Mouse (Mus musculus): ENCODE data around the gene Pgam5. TPM values are rescaled to one million over a fixed set of nuclear protein-coding genes. Genes with fewer than 3 reads are reported as not detected.

The Pgam5 gene
- polyA plus RNA-seq, 1 experiment from 2014 or later: 52.9 TPM

GRCm38 (mm10) chr5:110285770-110286445 is 16.2 kb upstream of the Pgam5 start, which contains the start of the genes Pxmp2 and Pole:
Gene Pxmp2, minus strand, starts transcription at chr5:110286186.
Gene Pole, plus strand, starts transcription at chr5:110286306.
- Histone ChIP-seq H3K36me3 (ENCODE audit: control insufficient read depth, insufficient read depth, low read length) (peaks cover 2% of the 10 kb centered on the region; the same call in 1 of the 2 replicates), H3K27me3 (ENCODE audit: control insufficient read depth, insufficient read depth, low read depth, low read length) (no peaks in the 10 kb centered on the region; the same call in 1 of the 2 replicates), H3K9ac (ENCODE audit: low read length) (peak within 1 kb of the TSS; percentile 87), H3K9me3 (ENCODE audit: control insufficient read depth, low read length) (no peaks in the 10 kb centered on the region), H3K27ac (ENCODE audit: low read length) (0 out of 2 replicates have a peak within 1 kb of the TSS, but pooled peaks have one; percentile 58), H3K4me3 (ENCODE audit: low read length) (peak within 1 kb of the TSS; percentile 81), H3K4me1 (replicated peaks; ENCODE audit: control insufficient read depth, insufficient read depth, low read length) (peaks cover 4% of the 10 kb centered on the region; the same call in 1 of the 2 replicates), H3K4me2 (ENCODE audit: low read depth, low read length) (peak within 1 kb of the TSS; percentile 98)
- 0% methylated on average over 61 of the region's 64 CpGs for WGBS
- ATAC-seq (ENCODE audit: low read depth): peak; percentile 99

GRCm38 (mm10) chr5:110285156-110285555 is 15.4 kb upstream of the Pgam5 start:
- Histone ChIP-seq H3K4me2 (ENCODE audit: low read depth, low read length) (peak overlapping the region; percentile 98), H3K9me3 (ENCODE audit: control insufficient read depth, low read length) (no peaks in the 10 kb centered on the region), H3K4me3 (ENCODE audit: low read length) (peak overlapping the region; percentile 81), H3K27me3 (ENCODE audit: control insufficient read depth, insufficient read depth, low read depth, low read length) (no peaks in the 10 kb centered on the region; the same call in 1 of the 2 replicates), H3K27ac (ENCODE audit: low read length) (no peak overlapping the region), H3K36me3 (ENCODE audit: control insufficient read depth, insufficient read depth, low read length) (peaks cover 2% of the 10 kb centered on the region; the same call in 1 of the 2 replicates), H3K4me1 (replicated peaks; ENCODE audit: control insufficient read depth, insufficient read depth, low read length) (peaks cover 4% of the 10 kb centered on the region; the same call in 1 of the 2 replicates), H3K9ac (ENCODE audit: low read length) (0 out of 2 replicates have a peak overlapping the region, but pooled peaks have one; percentile 40)
- WGBS: 3% methylated on average over 15 of the region's 15 CpGs
- no peak for ATAC-seq (ENCODE audit: low read depth)

- H3K9me3 ChIP-seq (ENCODE audit: control insufficient read depth, low read length): no peaks in the 10 kb centered on the region
- H3K27ac ChIP-seq (ENCODE audit: low read length): no peak overlapping the region
- H3K9ac ChIP-seq (ENCODE audit: low read length): no peak overlapping the region
- H3K4me3 ChIP-seq (ENCODE audit: low read length): peak overlapping the region; percentile 81; the same call in 1 of the 2 replicates
- H3K27me3 ChIP-seq (ENCODE audit: control insufficient read depth, insufficient read depth, low read depth, low read length): no peaks in the 10 kb centered on the region; the same call in 1 of the 2 replicates
- WGBS: 10% methylated on average over 4 of the region's 4 CpGs
- peaks cover 4% of the 10 kb centered on the region; the same call in 1 of the 2 replicates for H3K4me1 ChIP-seq (replicated peaks; ENCODE audit: control insufficient read depth, insufficient read depth, low read length)
- ATAC-seq (ENCODE audit: low read depth): no peak
- H3K36me3 ChIP-seq (ENCODE audit: control insufficient read depth, insufficient read depth, low read length): peaks cover 2% of the 10 kb centered on the region; the same call in 1 of the 2 replicates
- peak overlapping the region; percentile 98 for H3K4me2 ChIP-seq (ENCODE audit: low read depth, low read length)
Observed at GRCm38 (mm10) chr5:110284536-110284935, 14.8 kb upstream of the Pgam5 start.

GRCm38 (mm10) chr5:110281984-110282383 is 12.3 kb upstream of the Pgam5 start:
- H3K36me3 ChIP-seq (ENCODE audit: control insufficient read depth, insufficient read depth, low read length): no peaks in the 10 kb centered on the region
- H3K4me1 ChIP-seq (replicated peaks; ENCODE audit: control insufficient read depth, insufficient read depth, low read length): no peaks in the 10 kb centered on the region
- no peaks in the 10 kb centered on the region for H3K9me3 ChIP-seq (ENCODE audit: control insufficient read depth, low read length)
- no peak overlapping the region for H3K4me3 ChIP-seq (ENCODE audit: low read length)
- WGBS: 80% methylated on average over 2 of the region's 2 CpGs
- no peak overlapping the region for H3K4me2 ChIP-seq (ENCODE audit: low read depth, low read length)
- no peak for ATAC-seq (ENCODE audit: low read depth)
- no peak overlapping the region for H3K9ac ChIP-seq (ENCODE audit: low read length)
- H3K27ac ChIP-seq (ENCODE audit: low read length): no peak overlapping the region
- H3K27me3 ChIP-seq (ENCODE audit: control insufficient read depth, insufficient read depth, low read depth, low read length): no peaks in the 10 kb centered on the region; the same call in 1 of the 2 replicates

- no peak overlapping the region for H3K27ac ChIP-seq (ENCODE audit: low read length)
- ATAC-seq (ENCODE audit: low read depth): no peak
- no peak overlapping the region for H3K4me2 ChIP-seq (ENCODE audit: low read depth, low read length)
- no peak overlapping the region for H3K9ac ChIP-seq (ENCODE audit: low read length)
- H3K27me3 ChIP-seq (ENCODE audit: control insufficient read depth, insufficient read depth, low read depth, low read length): no peaks in the 10 kb centered on the region
- H3K36me3 ChIP-seq (ENCODE audit: control insufficient read depth, insufficient read depth, low read length): no peaks in the 10 kb centered on the region
- H3K4me3 ChIP-seq (ENCODE audit: low read length): no peak overlapping the region
- H3K9me3 ChIP-seq (ENCODE audit: control insufficient read depth, low read length): no peaks in the 10 kb centered on the region
- 87% methylated on average over 1 of the region's 1 CpGs for WGBS
- H3K4me1 ChIP-seq (replicated peaks; ENCODE audit: control insufficient read depth, insufficient read depth, low read length): no peaks in the 10 kb centered on the region
Observed at GRCm38 (mm10) chr5:110276910-110277309, 7.2 kb upstream of the Pgam5 start.

GRCm38 (mm10) chr5:110276391-110276790 is 6.7 kb upstream of the Pgam5 start:
- ATAC-seq (ENCODE audit: low read depth): no peak
- WGBS: 69% methylated on average over 2 of the region's 2 CpGs

GRCm38 (mm10) chr5:110274846-110275245 is 5.1 kb upstream of the Pgam5 start:
- ATAC-seq (ENCODE audit: low read depth): no peak
- Histone ChIP-seq H3K27me3 (ENCODE audit: control insufficient read depth, insufficient read depth, low read depth, low read length) (no peaks in the 10 kb centered on the region), H3K4me3 (ENCODE audit: low read length) (no peak overlapping the region), H3K9ac (ENCODE audit: low read length) (no peak overlapping the region), H3K9me3 (ENCODE audit: control insufficient read depth, low read length) (no peaks in the 10 kb centered on the region), H3K36me3 (ENCODE audit: control insufficient read depth, insufficient read depth, low read length) (no peaks in the 10 kb centered on the region), H3K4me2 (ENCODE audit: low read depth, low read length) (no peak overlapping the region), H3K4me1 (replicated peaks; ENCODE audit: control insufficient read depth, insufficient read depth, low read length) (no peaks in the 10 kb centered on the region), H3K27ac (ENCODE audit: low read length) (no peak overlapping the region)
- 56% methylated on average over 2 of the region's 2 CpGs for WGBS

More at GRCm38 (mm10) chr5:110276391-110276790, 6.7 kb upstream of the Pgam5 start:
- H3K4me1 ChIP-seq (replicated peaks; ENCODE audit: control insufficient read depth, insufficient read depth, low read length): no peaks in the 10 kb centered on the region
- H3K4me2 ChIP-seq (ENCODE audit: low read depth, low read length): no peak overlapping the region
- H3K27me3 ChIP-seq (ENCODE audit: control insufficient read depth, insufficient read depth, low read depth, low read length): no peaks in the 10 kb centered on the region
- no peak overlapping the region for H3K27ac ChIP-seq (ENCODE audit: low read length)
- no peaks in the 10 kb centered on the region for H3K9me3 ChIP-seq (ENCODE audit: control insufficient read depth, low read length)
- H3K9ac ChIP-seq (ENCODE audit: low read length): no peak overlapping the region
- H3K4me3 ChIP-seq (ENCODE audit: low read length): no peak overlapping the region
- H3K36me3 ChIP-seq (ENCODE audit: control insufficient read depth, insufficient read depth, low read length): no peaks in the 10 kb centered on the region

GRCm38 (mm10) chr5:110274147-110274546 is 4.4 kb upstream of the Pgam5 start:
- 70% methylated on average over 4 of the region's 4 CpGs for WGBS
- ATAC-seq (ENCODE audit: low read depth): no peak

GRCm38 (mm10) chr5:110270242-110270641 is 529 bp upstream of the Pgam5 start:
- no peaks in the 10 kb centered on the region for H3K27me3 ChIP-seq (ENCODE audit: control insufficient read depth, insufficient read depth, low read depth, low read length)
- no peak overlapping the region for H3K27ac ChIP-seq (ENCODE audit: low read length)
- no peak for ATAC-seq (ENCODE audit: low read depth)
- peaks cover 4% of the 10 kb centered on the region for H3K36me3 ChIP-seq (ENCODE audit: control insufficient read depth, insufficient read depth, low read length)
- no peak overlapping the region for H3K4me2 ChIP-seq (ENCODE audit: low read depth, low read length)
- no peak overlapping the region for H3K9ac ChIP-seq (ENCODE audit: low read length)
- no peak overlapping the region for H3K4me3 ChIP-seq (ENCODE audit: low read length)
- 90% methylated on average over 6 of the region's 6 CpGs for WGBS
- no peaks in the 10 kb centered on the region for H3K9me3 ChIP-seq (ENCODE audit: control insufficient read depth, low read length)
- H3K4me1 ChIP-seq (replicated peaks; ENCODE audit: control insufficient read depth, insufficient read depth, low read length): peaks cover 6% of the 10 kb centered on the region

More at GRCm38 (mm10) chr5:110274147-110274546, 4.4 kb upstream of the Pgam5 start:
- H3K4me2 ChIP-seq (ENCODE audit: low read depth, low read length): no peak overlapping the region
- no peaks in the 10 kb centered on the region for H3K9me3 ChIP-seq (ENCODE audit: control insufficient read depth, low read length)
- no peak overlapping the region for H3K9ac ChIP-seq (ENCODE audit: low read length)
- H3K4me3 ChIP-seq (ENCODE audit: low read length): no peak overlapping the region
- H3K36me3 ChIP-seq (ENCODE audit: control insufficient read depth, insufficient read depth, low read length): no peaks in the 10 kb centered on the region
- H3K27me3 ChIP-seq (ENCODE audit: control insufficient read depth, insufficient read depth, low read depth, low read length): no peaks in the 10 kb centered on the region
- no peak overlapping the region for H3K27ac ChIP-seq (ENCODE audit: low read length)
- no peaks in the 10 kb centered on the region for H3K4me1 ChIP-seq (replicated peaks; ENCODE audit: control insufficient read depth, insufficient read depth, low read length)

Data from lung, embryonic 16.5 days (tissue).